Mouse (Mus musculus): ENCODE results near the gene Stt3b. TPM values are rescaled to one million over a fixed set of nuclear protein-coding genes. Genes with fewer than 3 reads are reported as not detected.

The Stt3b gene
- polyA plus RNA-seq, 1 experiment from 2014 or later: 74.6 TPM

DNA sequence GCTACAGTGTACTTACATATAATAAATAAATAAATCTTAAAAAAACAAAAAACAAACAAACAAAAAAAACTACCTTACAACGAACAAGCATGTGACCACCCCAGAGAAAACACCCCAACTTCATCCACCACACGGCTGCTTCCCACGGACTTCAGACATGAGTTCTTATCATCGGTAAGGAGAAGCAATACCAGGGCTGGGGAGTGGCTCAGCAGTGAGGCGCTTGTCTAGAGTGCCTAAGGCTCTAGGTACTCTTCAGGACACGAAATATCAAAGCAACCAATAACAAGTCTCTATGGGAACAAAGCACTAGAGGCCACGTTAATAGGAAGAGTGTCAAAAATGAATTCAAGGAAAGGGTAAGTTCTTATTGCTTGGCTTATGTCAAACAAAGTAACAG, 49.8 kb downstream of the Stt3b start:
- WGBS: 92% methylated on average over 7 of the region's 7 CpGs
- Histone ChIP-seq H3K9me3 (ENCODE audit: control insufficient read depth, low read length) (no peaks in the 10 kb centered on the region), H3K36me3 (ENCODE audit: control insufficient read depth, insufficient read depth) (peaks cover under 1% of the 10 kb centered on the region; the same call in 1 of the 2 replicates), H3K27ac (ENCODE audit: low read length) (no peak overlapping the region), H3K4me1 (replicated peaks; ENCODE audit: control insufficient read depth, insufficient read depth, low read length) (no peaks in the 10 kb centered on the region; the same call in 1 of the 2 replicates), H3K9ac (replicated peaks; ENCODE audit: low read depth, low read length) (no peak overlapping the region), H3K27me3 (replicated peaks; ENCODE audit: control insufficient read depth, insufficient read depth, low read length) (no peaks in the 10 kb centered on the region), H3K4me3 (replicated peaks; ENCODE audit: low read length) (no peak overlapping the region), H3K4me2 (ENCODE audit: low read length) (no peak overlapping the region)
- no peak for ATAC-seq

DNA sequence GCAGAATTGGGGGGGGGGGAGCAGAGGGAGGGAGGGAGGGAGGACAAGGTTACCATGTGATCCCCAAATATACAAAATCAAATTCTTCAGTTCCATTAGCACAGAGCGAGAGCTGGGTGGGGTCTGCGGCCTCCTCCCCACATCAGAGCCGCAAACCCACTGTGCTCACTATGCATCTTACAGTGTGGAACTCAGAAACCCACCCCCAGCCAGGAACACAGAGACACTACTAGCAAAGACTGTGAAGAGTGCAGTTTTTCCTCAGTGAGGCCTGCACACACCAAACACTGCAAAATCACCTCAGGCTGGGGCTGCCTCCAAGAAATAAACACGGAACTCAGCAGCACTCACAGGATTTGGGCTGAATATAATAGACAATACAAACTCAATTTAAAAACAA, 50.4 kb downstream of the Stt3b start:
- Histone ChIP-seq H3K9ac (replicated peaks; ENCODE audit: low read depth, low read length) (no peak overlapping the region), H3K4me2 (ENCODE audit: low read length) (no peak overlapping the region), H3K36me3 (ENCODE audit: control insufficient read depth, insufficient read depth) (peaks cover 5% of the 10 kb centered on the region), H3K4me3 (replicated peaks; ENCODE audit: low read length) (no peak overlapping the region), H3K27me3 (replicated peaks; ENCODE audit: control insufficient read depth, insufficient read depth, low read length) (no peaks in the 10 kb centered on the region), H3K9me3 (ENCODE audit: control insufficient read depth, low read length) (no peaks in the 10 kb centered on the region), H3K27ac (ENCODE audit: low read length) (no peak overlapping the region), H3K4me1 (replicated peaks; ENCODE audit: control insufficient read depth, insufficient read depth, low read length) (no peaks in the 10 kb centered on the region; the same call in 1 of the 2 replicates)
- 88% methylated on average over 4 of the region's 4 CpGs for WGBS
- no peak for ATAC-seq

- no peak overlapping the region for H3K27ac ChIP-seq (ENCODE audit: low read length)
- H3K4me3 ChIP-seq (replicated peaks; ENCODE audit: low read length): no peak overlapping the region
- H3K4me2 ChIP-seq (ENCODE audit: low read length): no peak overlapping the region
- WGBS: 73% methylated on average over 6 of the region's 6 CpGs
- no peaks in the 10 kb centered on the region for H3K27me3 ChIP-seq (replicated peaks; ENCODE audit: control insufficient read depth, insufficient read depth, low read length)
- peaks cover 5% of the 10 kb centered on the region for H3K36me3 ChIP-seq (ENCODE audit: control insufficient read depth, insufficient read depth)
- no peak overlapping the region for H3K9ac ChIP-seq (replicated peaks; ENCODE audit: low read depth, low read length)
- no peaks in the 10 kb centered on the region for H3K9me3 ChIP-seq (ENCODE audit: control insufficient read depth, low read length)
- ATAC-seq: no peak
- no peaks in the 10 kb centered on the region; the same call in 1 of the 2 replicates for H3K4me1 ChIP-seq (replicated peaks; ENCODE audit: control insufficient read depth, insufficient read depth, low read length)
These were observed 52.4 kb downstream of the Stt3b start for GRCm38 (mm10) chr9:115257733-115258286.

GRCm38 (mm10) chr9:115249145-115249544, 61.1 kb downstream of the Stt3b start:
- no peak overlapping the region for H3K9ac ChIP-seq (replicated peaks; ENCODE audit: low read depth, low read length)
- no peaks in the 10 kb centered on the region for H3K9me3 ChIP-seq (ENCODE audit: control insufficient read depth, low read length)
- no peaks in the 10 kb centered on the region for H3K27me3 ChIP-seq (replicated peaks; ENCODE audit: control insufficient read depth, insufficient read depth, low read length)
- ATAC-seq: no peak
- H3K36me3 ChIP-seq (ENCODE audit: control insufficient read depth, insufficient read depth): peaks cover 20% of the 10 kb centered on the region
- H3K4me3 ChIP-seq (replicated peaks; ENCODE audit: low read length): no peak overlapping the region
- no peaks in the 10 kb centered on the region for H3K4me1 ChIP-seq (replicated peaks; ENCODE audit: control insufficient read depth, insufficient read depth, low read length)
- WGBS: 82% methylated on average over 5 of the region's 5 CpGs
- no peak overlapping the region for H3K4me2 ChIP-seq (ENCODE audit: low read length)
- no peak overlapping the region for H3K27ac ChIP-seq (ENCODE audit: low read length)

GRCm38 (mm10) chr9:115245092-115245491, 65.1 kb downstream of the Stt3b start:
- ATAC-seq: no peak
- peaks cover 22% of the 10 kb centered on the region for H3K36me3 ChIP-seq (ENCODE audit: control insufficient read depth, insufficient read depth)
- no peak overlapping the region for H3K9ac ChIP-seq (replicated peaks; ENCODE audit: low read depth, low read length)
- H3K4me3 ChIP-seq (replicated peaks; ENCODE audit: low read length): no peak overlapping the region
- H3K9me3 ChIP-seq (ENCODE audit: control insufficient read depth, low read length): no peaks in the 10 kb centered on the region
- H3K4me2 ChIP-seq (ENCODE audit: low read length): no peak overlapping the region
- H3K27me3 ChIP-seq (replicated peaks; ENCODE audit: control insufficient read depth, insufficient read depth, low read length): no peaks in the 10 kb centered on the region
- H3K27ac ChIP-seq (ENCODE audit: low read length): no peak overlapping the region
- H3K4me1 ChIP-seq (replicated peaks; ENCODE audit: control insufficient read depth, insufficient read depth, low read length): no peaks in the 10 kb centered on the region
- WGBS: 86% methylated on average over 6 of the region's 6 CpGs

DNA sequence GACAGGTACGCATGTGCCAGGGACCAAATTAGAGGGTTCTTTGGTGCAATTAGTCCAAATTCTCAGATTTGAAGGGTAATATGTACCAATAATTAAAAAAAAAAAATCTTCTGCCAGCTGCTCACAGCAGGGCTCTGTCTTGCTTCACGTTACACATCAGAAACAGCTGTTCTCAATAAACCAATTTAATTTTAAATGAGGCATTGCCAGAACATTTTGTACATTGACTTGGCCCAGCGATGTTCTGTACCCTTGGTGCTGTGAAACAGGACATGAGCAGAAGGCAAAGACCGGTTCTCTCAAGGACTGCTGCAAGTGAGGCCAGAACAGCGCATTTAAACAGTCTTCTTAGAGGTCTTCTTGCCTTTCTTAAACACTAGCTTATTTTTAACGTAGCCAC, 66.6 kb downstream of the Stt3b start:
- Histone ChIP-seq H3K4me1 (replicated peaks; ENCODE audit: control insufficient read depth, insufficient read depth, low read length) (no peaks in the 10 kb centered on the region), H3K27me3 (replicated peaks; ENCODE audit: control insufficient read depth, insufficient read depth, low read length) (no peaks in the 10 kb centered on the region), H3K4me3 (replicated peaks; ENCODE audit: low read length) (no peak overlapping the region), H3K27ac (ENCODE audit: low read length) (no peak overlapping the region), H3K9me3 (ENCODE audit: control insufficient read depth, low read length) (no peaks in the 10 kb centered on the region), H3K9ac (replicated peaks; ENCODE audit: low read depth, low read length) (no peak overlapping the region), H3K36me3 (ENCODE audit: control insufficient read depth, insufficient read depth) (peaks cover 22% of the 10 kb centered on the region), H3K4me2 (ENCODE audit: low read length) (no peak overlapping the region)
- 86% methylated on average over 6 of the region's 6 CpGs for WGBS
- no peak for ATAC-seq

DNA sequence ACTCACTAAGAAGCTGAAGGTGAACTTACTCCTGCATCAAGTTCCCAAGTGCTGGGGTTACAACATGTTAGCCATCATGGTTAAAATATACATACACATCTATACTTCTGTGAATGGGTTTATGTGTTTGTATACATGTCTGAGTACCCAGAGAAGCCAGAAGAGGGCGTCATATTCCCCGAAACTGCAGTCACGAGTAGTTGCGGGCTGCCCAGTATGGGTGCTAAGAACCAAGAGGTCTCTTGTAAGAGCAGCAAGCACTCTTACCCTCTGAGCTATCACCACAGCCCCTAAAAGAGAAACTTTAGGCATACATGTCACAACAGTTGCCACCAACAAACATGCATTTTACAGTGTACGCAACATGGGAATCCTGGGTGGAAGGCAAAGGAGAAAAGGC, 70.4 kb downstream of the Stt3b start:
- no peaks in the 10 kb centered on the region for H3K27me3 ChIP-seq (replicated peaks; ENCODE audit: control insufficient read depth, insufficient read depth, low read length)
- no peak for ATAC-seq
- peaks cover 15% of the 10 kb centered on the region for H3K36me3 ChIP-seq (ENCODE audit: control insufficient read depth, insufficient read depth)
- H3K4me3 ChIP-seq (replicated peaks; ENCODE audit: low read length): no peak overlapping the region
- H3K4me1 ChIP-seq (replicated peaks; ENCODE audit: control insufficient read depth, insufficient read depth, low read length): no peaks in the 10 kb centered on the region
- 90% methylated on average over 5 of the region's 5 CpGs for WGBS
- H3K27ac ChIP-seq (ENCODE audit: low read length): no peak overlapping the region
- no peaks in the 10 kb centered on the region for H3K9me3 ChIP-seq (ENCODE audit: control insufficient read depth, low read length)
- H3K9ac ChIP-seq (replicated peaks; ENCODE audit: low read depth, low read length): no peak overlapping the region
- no peak overlapping the region for H3K4me2 ChIP-seq (ENCODE audit: low read length)

GRCm38 (mm10) chr9:115237943-115238342, 72.3 kb downstream of the Stt3b start:
- H3K27me3 ChIP-seq (replicated peaks; ENCODE audit: control insufficient read depth, insufficient read depth, low read length): no peaks in the 10 kb centered on the region
- H3K36me3 ChIP-seq (ENCODE audit: control insufficient read depth, insufficient read depth): peaks cover 7% of the 10 kb centered on the region
- no peaks in the 10 kb centered on the region for H3K4me1 ChIP-seq (replicated peaks; ENCODE audit: control insufficient read depth, insufficient read depth, low read length)
- no peak overlapping the region for H3K9ac ChIP-seq (replicated peaks; ENCODE audit: low read depth, low read length)
- ATAC-seq: no peak
- no peak overlapping the region for H3K27ac ChIP-seq (ENCODE audit: low read length)
- no peaks in the 10 kb centered on the region for H3K9me3 ChIP-seq (ENCODE audit: control insufficient read depth, low read length)
- no peak overlapping the region for H3K4me3 ChIP-seq (replicated peaks; ENCODE audit: low read length)
- H3K4me2 ChIP-seq (ENCODE audit: low read length): no peak overlapping the region

DNA sequence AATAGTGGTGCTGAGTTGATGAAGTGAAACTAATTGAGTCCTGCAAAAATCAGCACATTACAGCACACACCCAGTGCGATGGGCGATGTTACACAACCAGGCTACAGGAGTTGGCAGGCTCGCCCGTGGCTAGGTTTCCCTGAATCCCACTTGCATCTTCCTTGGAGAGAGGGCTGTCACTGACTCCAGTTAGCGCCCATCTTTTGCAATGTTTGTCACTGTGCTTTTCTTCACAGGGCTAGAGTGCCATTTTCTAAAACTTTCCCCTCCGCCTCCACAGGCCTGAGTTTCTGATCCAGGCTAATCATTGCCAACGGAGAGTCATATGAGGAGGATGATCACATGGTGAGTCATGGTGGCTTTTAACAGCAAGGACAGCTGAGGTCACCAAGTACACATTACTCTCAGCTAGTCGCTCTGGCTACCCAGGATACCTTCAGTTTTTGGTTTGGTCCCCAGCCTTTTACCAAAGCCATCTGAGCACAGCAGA, 73.8 kb downstream of the Stt3b start:
- Histone ChIP-seq H3K27me3 (replicated peaks; ENCODE audit: control insufficient read depth, insufficient read depth, low read length) (no peaks in the 10 kb centered on the region), H3K9me3 (ENCODE audit: control insufficient read depth, low read length) (no peaks in the 10 kb centered on the region), H3K4me1 (replicated peaks; ENCODE audit: control insufficient read depth, insufficient read depth, low read length) (no peaks in the 10 kb centered on the region), H3K4me3 (replicated peaks; ENCODE audit: low read length) (no peak overlapping the region), H3K4me2 (ENCODE audit: low read length) (no peak overlapping the region), H3K27ac (ENCODE audit: low read length) (no peak overlapping the region), H3K9ac (replicated peaks; ENCODE audit: low read depth, low read length) (no peak overlapping the region), H3K36me3 (ENCODE audit: control insufficient read depth, insufficient read depth) (no peaks in the 10 kb centered on the region; the same call in 1 of the 2 replicates)
- WGBS: 85% methylated on average over 8 of the region's 8 CpGs
- ATAC-seq: no peak

- Histone ChIP-seq H3K9ac (replicated peaks; ENCODE audit: low read depth, low read length) (no peak overlapping the region), H3K4me3 (replicated peaks; ENCODE audit: low read length) (no peak overlapping the region), H3K4me2 (ENCODE audit: low read length) (no peak overlapping the region), H3K4me1 (replicated peaks; ENCODE audit: control insufficient read depth, insufficient read depth, low read length) (no peaks in the 10 kb centered on the region), H3K27ac (ENCODE audit: low read length) (no peak overlapping the region), H3K36me3 (ENCODE audit: control insufficient read depth, insufficient read depth) (no peaks in the 10 kb centered on the region), H3K27me3 (replicated peaks; ENCODE audit: control insufficient read depth, insufficient read depth, low read length) (no peaks in the 10 kb centered on the region), H3K9me3 (ENCODE audit: control insufficient read depth, low read length) (no peaks in the 10 kb centered on the region)
- 94% methylated on average over 2 of the region's 2 CpGs for WGBS
- no peak for ATAC-seq
These were observed 75.7 kb downstream of the Stt3b start for GRCm38 (mm10) chr9:115234561-115234960.

All from forebrain, embryonic 16.5 days (tissue).